Mouse (Mus musculus): ENCODE measurements around the gene Astn2. TPM values are rescaled to one million over a fixed set of nuclear protein-coding genes. Genes with fewer than 3 reads are reported as not detected.

The Astn2 gene
- polyA plus RNA-seq, 1 experiment from 2014 or later, result 0.14 TPM

- no peaks in the 10 kb centered on the region for H3K36me3 ChIP-seq (ENCODE audit: control insufficient read depth, insufficient read depth)
- no peak overlapping the region for H3K27ac ChIP-seq (ENCODE audit: low read length)
- no peaks in the 10 kb centered on the region for H3K27me3 ChIP-seq (ENCODE audit: control insufficient read depth, insufficient read depth, low read length)
- H3K4me1 ChIP-seq (ENCODE audit: control insufficient read depth, insufficient read depth, low read length), result peaks cover 6% of the 10 kb centered on the region; the same call in 1 of the 2 replicates
- no peak overlapping the region for H3K4me2 ChIP-seq (ENCODE audit: low read depth, low read length)
- 3% methylated on average over 3 of the region's 3 CpGs for whole genome bisulfite sequencing
- H3K4me3 ChIP-seq (ENCODE audit: low read length), result no peak overlapping the region
- ATAC-seq (replicated peaks; ENCODE audit: extremely low read depth, insufficient read depth, low FRiP score), result peak; percentile 99
- H3K9ac ChIP-seq (ENCODE audit: low read length), result no peak overlapping the region
- H3K9me3 ChIP-seq (replicated peaks; ENCODE audit: control insufficient read depth, low read length), result no peaks in the 10 kb centered on the region
These were observed 908.0 kb downstream of the Astn2 start for GRCm38 (mm10) chr4:65496463-65496834.

GRCm38 (mm10) chr4:65495705-65496462, 908.5 kb downstream of the Astn2 start:
- H3K9ac ChIP-seq (ENCODE audit: low read length), result no peak overlapping the region
- 57% methylated on average over 6 of the region's 6 CpGs for WGBS
- ATAC-seq (replicated peaks; ENCODE audit: extremely low read depth, insufficient read depth, low FRiP score), result no peak; the same call in 1 of the 2 replicates

GRCm38 (mm10) chr4:65491541-65491940, 912.9 kb downstream of the Astn2 start:
- 0 out of 2 replicates have a peak, but pooled peaks have one; percentile 43 for ATAC-seq (replicated peaks; ENCODE audit: extremely low read depth, insufficient read depth, low FRiP score)
- Histone ChIP-seq H3K36me3 (ENCODE audit: control insufficient read depth, insufficient read depth) (no peaks in the 10 kb centered on the region), H3K27ac (ENCODE audit: low read length) (no peak overlapping the region), H3K27me3 (ENCODE audit: control insufficient read depth, insufficient read depth, low read length) (no peaks in the 10 kb centered on the region), H3K9ac (ENCODE audit: low read length) (no peak overlapping the region), H3K4me1 (ENCODE audit: control insufficient read depth, insufficient read depth, low read length) (peaks cover 6% of the 10 kb centered on the region; the same call in 1 of the 2 replicates), H3K4me3 (ENCODE audit: low read length) (no peak overlapping the region), H3K4me2 (ENCODE audit: low read depth, low read length) (no peak overlapping the region), H3K9me3 (replicated peaks; ENCODE audit: control insufficient read depth, low read length) (no peaks in the 10 kb centered on the region)
- WGBS, result 40% methylated on average over 2 of the region's 2 CpGs

More at GRCm38 (mm10) chr4:65495705-65496462, 908.5 kb downstream of the Astn2 start:
- H3K27ac ChIP-seq (ENCODE audit: low read length), result no peak overlapping the region
- H3K4me2 ChIP-seq (ENCODE audit: low read depth, low read length), result no peak overlapping the region
- no peaks in the 10 kb centered on the region for H3K9me3 ChIP-seq (replicated peaks; ENCODE audit: control insufficient read depth, low read length)
- no peaks in the 10 kb centered on the region for H3K36me3 ChIP-seq (ENCODE audit: control insufficient read depth, insufficient read depth)
- no peak overlapping the region for H3K4me3 ChIP-seq (ENCODE audit: low read length)
- H3K4me1 ChIP-seq (ENCODE audit: control insufficient read depth, insufficient read depth, low read length), result peaks cover 6% of the 10 kb centered on the region; the same call in 1 of the 2 replicates
- no peaks in the 10 kb centered on the region for H3K27me3 ChIP-seq (ENCODE audit: control insufficient read depth, insufficient read depth, low read length)

- WGBS, result 51% methylated on average over 3 of the region's 3 CpGs
- no peak for ATAC-seq (replicated peaks; ENCODE audit: extremely low read depth, insufficient read depth, low FRiP score)
- H3K4me2 ChIP-seq (ENCODE audit: low read depth, low read length), result no peak overlapping the region
- no peak overlapping the region for H3K9ac ChIP-seq (ENCODE audit: low read length)
- H3K27me3 ChIP-seq (ENCODE audit: control insufficient read depth, insufficient read depth, low read length), result no peaks in the 10 kb centered on the region
- no peaks in the 10 kb centered on the region for H3K9me3 ChIP-seq (replicated peaks; ENCODE audit: control insufficient read depth, low read length)
- H3K4me1 ChIP-seq (ENCODE audit: control insufficient read depth, insufficient read depth, low read length), result no peaks in the 10 kb centered on the region
- H3K27ac ChIP-seq (ENCODE audit: low read length), result no peak overlapping the region
- no peak overlapping the region for H3K4me3 ChIP-seq (ENCODE audit: low read length)
- no peaks in the 10 kb centered on the region for H3K36me3 ChIP-seq (ENCODE audit: control insufficient read depth, insufficient read depth)
These were observed 914.7 kb downstream of the Astn2 start for GRCm38 (mm10) chr4:65489711-65490110.

GRCm38 (mm10) chr4:65481632-65482031, 922.8 kb downstream of the Astn2 start:
- Histone ChIP-seq H3K9me3 (replicated peaks; ENCODE audit: control insufficient read depth, low read length) (no peaks in the 10 kb centered on the region), H3K4me2 (ENCODE audit: low read depth, low read length) (no peak overlapping the region), H3K4me1 (ENCODE audit: control insufficient read depth, insufficient read depth, low read length) (peaks cover 3% of the 10 kb centered on the region), H3K9ac (ENCODE audit: low read length) (no peak overlapping the region), H3K27ac (ENCODE audit: low read length) (no peak overlapping the region), H3K4me3 (ENCODE audit: low read length) (no peak overlapping the region), H3K27me3 (ENCODE audit: control insufficient read depth, insufficient read depth, low read length) (no peaks in the 10 kb centered on the region), H3K36me3 (ENCODE audit: control insufficient read depth, insufficient read depth) (no peaks in the 10 kb centered on the region)
- WGBS, result 58% methylated on average over 5 of the region's 5 CpGs
- peak; percentile 49; the same call in 1 of the 2 replicates for ATAC-seq (replicated peaks; ENCODE audit: extremely low read depth, insufficient read depth, low FRiP score)

GRCm38 (mm10) chr4:65477106-65477505, 927.3 kb downstream of the Astn2 start:
- H3K36me3 ChIP-seq (ENCODE audit: control insufficient read depth, insufficient read depth), result no peaks in the 10 kb centered on the region
- no peak overlapping the region for H3K27ac ChIP-seq (ENCODE audit: low read length)
- no peaks in the 10 kb centered on the region for H3K27me3 ChIP-seq (ENCODE audit: control insufficient read depth, insufficient read depth, low read length)
- peaks cover 3% of the 10 kb centered on the region for H3K4me1 ChIP-seq (ENCODE audit: control insufficient read depth, insufficient read depth, low read length)
- no peaks in the 10 kb centered on the region for H3K9me3 ChIP-seq (replicated peaks; ENCODE audit: control insufficient read depth, low read length)
- H3K9ac ChIP-seq (ENCODE audit: low read length), result no peak overlapping the region; the same call in 1 of the 2 replicates
- WGBS, result 27% methylated on average over 6 of the region's 6 CpGs
- H3K4me2 ChIP-seq (ENCODE audit: low read depth, low read length), result peak overlapping the region; percentile 7; the same call in 1 of the 2 replicates
- H3K4me3 ChIP-seq (ENCODE audit: low read length), result no peak overlapping the region
- peak; percentile 45 for ATAC-seq (replicated peaks; ENCODE audit: extremely low read depth, insufficient read depth, low FRiP score)

GRCm38 (mm10) chr4:65475925-65476560, 928.4 kb downstream of the Astn2 start:
- Histone ChIP-seq H3K27ac (ENCODE audit: low read length) (no peak overlapping the region), H3K4me1 (ENCODE audit: control insufficient read depth, insufficient read depth, low read length) (peaks cover 3% of the 10 kb centered on the region), H3K4me2 (ENCODE audit: low read depth, low read length) (no peak overlapping the region), H3K36me3 (ENCODE audit: control insufficient read depth, insufficient read depth) (no peaks in the 10 kb centered on the region), H3K4me3 (ENCODE audit: low read length) (no peak overlapping the region), H3K27me3 (ENCODE audit: control insufficient read depth, insufficient read depth, low read length) (no peaks in the 10 kb centered on the region), H3K9me3 (replicated peaks; ENCODE audit: control insufficient read depth, low read length) (no peaks in the 10 kb centered on the region), H3K9ac (ENCODE audit: low read length) (no peak overlapping the region)
- WGBS, result 57% methylated on average over 4 of the region's 4 CpGs
- no peak for ATAC-seq (replicated peaks; ENCODE audit: extremely low read depth, insufficient read depth, low FRiP score)

- Histone ChIP-seq H3K4me1 (ENCODE audit: control insufficient read depth, insufficient read depth, low read length) (peaks cover 3% of the 10 kb centered on the region), H3K9ac (ENCODE audit: low read length) (no peak overlapping the region), H3K27ac (ENCODE audit: low read length) (no peak overlapping the region), H3K9me3 (replicated peaks; ENCODE audit: control insufficient read depth, low read length) (no peaks in the 10 kb centered on the region), H3K4me3 (ENCODE audit: low read length) (no peak overlapping the region), H3K27me3 (ENCODE audit: control insufficient read depth, insufficient read depth, low read length) (no peaks in the 10 kb centered on the region), H3K4me2 (ENCODE audit: low read depth, low read length) (no peak overlapping the region), H3K36me3 (ENCODE audit: control insufficient read depth, insufficient read depth) (no peaks in the 10 kb centered on the region)
- 69% methylated on average over 5 of the region's 5 CpGs for WGBS
- no peak for ATAC-seq (replicated peaks; ENCODE audit: extremely low read depth, insufficient read depth, low FRiP score)
These were observed 931.3 kb downstream of the Astn2 start for GRCm38 (mm10) chr4:65473141-65473540.

- no peak for ATAC-seq (replicated peaks; ENCODE audit: extremely low read depth, insufficient read depth, low FRiP score)
- H3K4me1 ChIP-seq (ENCODE audit: control insufficient read depth, insufficient read depth, low read length), result no peaks in the 10 kb centered on the region
- H3K4me3 ChIP-seq (ENCODE audit: low read length), result no peak overlapping the region
These were observed 955.2 kb downstream of the Astn2 start for GRCm38 (mm10) chr4:65449171-65449570.

More at GRCm38 (mm10) chr4:65449171-65449570, 955.2 kb downstream of the Astn2 start:
- no peaks in the 10 kb centered on the region for H3K27me3 ChIP-seq (ENCODE audit: control insufficient read depth, insufficient read depth, low read length)
- no peak overlapping the region for H3K4me2 ChIP-seq (ENCODE audit: low read depth, low read length)
- whole genome bisulfite sequencing, result 69% methylated on average over 4 of the region's 4 CpGs
- H3K36me3 ChIP-seq (ENCODE audit: control insufficient read depth, insufficient read depth), result no peaks in the 10 kb centered on the region
- H3K9ac ChIP-seq (ENCODE audit: low read length), result no peak overlapping the region
- no peak overlapping the region for H3K27ac ChIP-seq (ENCODE audit: low read length)
- no peaks in the 10 kb centered on the region for H3K9me3 ChIP-seq (replicated peaks; ENCODE audit: control insufficient read depth, low read length)
